Mouse (Mus musculus): ENCODE data around the gene Arhgef5. TPM values are rescaled to one million over a fixed set of nuclear protein-coding genes. Genes with fewer than 3 reads are reported as not detected.

Gene Arhgef5
- polyA plus RNA-seq, 1 experiment from 2014 or later: 10.2 TPM

DNA sequence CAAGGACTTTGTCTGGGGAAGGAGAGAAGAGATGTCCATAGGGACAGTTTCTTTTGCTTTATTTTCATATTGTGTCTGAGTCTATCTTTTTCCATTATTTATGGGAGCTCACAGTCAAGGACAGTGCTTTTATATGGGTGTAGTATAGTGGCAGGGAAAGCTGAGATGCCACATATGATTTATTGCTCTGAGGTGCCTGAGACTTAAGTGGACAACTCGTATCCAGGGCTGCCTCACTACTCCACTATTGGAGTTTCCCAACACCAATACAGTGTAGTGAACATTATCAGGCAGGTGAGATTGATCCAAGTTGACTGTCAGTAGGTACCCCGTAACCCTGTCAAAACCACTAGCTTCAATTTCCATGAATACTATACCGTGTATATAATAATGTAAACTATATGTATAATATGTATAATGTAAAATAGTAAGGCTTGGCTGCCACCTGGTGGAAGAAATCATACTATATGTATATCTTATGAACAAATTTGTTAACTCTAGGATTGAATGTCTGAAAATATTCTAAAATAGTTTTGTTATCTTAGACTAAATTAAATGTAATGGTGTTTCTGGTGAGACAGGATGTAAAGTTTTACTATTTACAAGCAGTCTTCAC is 70.3 kb downstream of the Arhgef5 start:
- Histone ChIP-seq H3K27ac (no peak overlapping the region), H3K4me3 (no peak overlapping the region), H3K9ac (no peak overlapping the region), H3K9me3 (no peaks in the 10 kb centered on the region), H3K27me3 (no peaks in the 10 kb centered on the region), H3K4me1 (0 out of 2 replicates have a peak, but pooled peaks cover 3% of the 10 kb centered on the region), H3K36me3 (no peaks in the 10 kb centered on the region), H3K4me2 (no peak overlapping the region)
- 69% methylated on average over 3 of the region's 3 CpGs for WGBS
- no peak for ATAC-seq (ENCODE audit: insufficient number of reproducible peaks, insufficient read depth, low FRiP score, low TSS enrichment, low read depth)

DNA sequence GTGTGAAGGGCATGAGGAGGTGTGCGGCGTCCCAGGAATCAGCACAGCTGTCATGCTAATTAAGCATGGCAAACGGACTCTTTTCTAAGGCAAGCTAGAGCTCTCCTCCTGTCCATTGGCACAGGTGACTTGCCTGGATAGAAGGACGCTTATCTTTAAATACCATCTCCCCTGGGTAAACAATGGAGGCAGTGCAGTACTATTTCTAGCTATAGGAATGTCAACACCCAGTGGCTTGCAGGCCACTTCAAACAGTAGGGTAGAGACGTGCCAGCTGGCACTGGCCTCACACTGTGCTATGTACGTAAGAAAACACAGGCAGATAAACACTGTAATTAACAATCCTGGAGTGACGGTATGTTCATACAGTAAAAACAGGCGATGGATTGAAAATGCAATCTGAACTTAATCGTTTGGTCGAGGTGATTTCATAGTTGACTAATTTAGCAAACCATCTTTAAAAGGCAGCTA is 72.1 kb downstream of the Arhgef5 start:
- Histone ChIP-seq H3K4me1 (0 out of 2 replicates have a peak, but pooled peaks cover 3% of the 10 kb centered on the region), H3K4me2 (no peak overlapping the region), H3K9me3 (no peaks in the 10 kb centered on the region), H3K27ac (no peak overlapping the region), H3K27me3 (no peaks in the 10 kb centered on the region), H3K4me3 (no peak overlapping the region), H3K36me3 (no peaks in the 10 kb centered on the region), H3K9ac (no peak overlapping the region)
- no peak for ATAC-seq (ENCODE audit: insufficient number of reproducible peaks, insufficient read depth, low FRiP score, low TSS enrichment, low read depth)
- WGBS: 46% methylated on average over 10 of the region's 10 CpGs

DNA sequence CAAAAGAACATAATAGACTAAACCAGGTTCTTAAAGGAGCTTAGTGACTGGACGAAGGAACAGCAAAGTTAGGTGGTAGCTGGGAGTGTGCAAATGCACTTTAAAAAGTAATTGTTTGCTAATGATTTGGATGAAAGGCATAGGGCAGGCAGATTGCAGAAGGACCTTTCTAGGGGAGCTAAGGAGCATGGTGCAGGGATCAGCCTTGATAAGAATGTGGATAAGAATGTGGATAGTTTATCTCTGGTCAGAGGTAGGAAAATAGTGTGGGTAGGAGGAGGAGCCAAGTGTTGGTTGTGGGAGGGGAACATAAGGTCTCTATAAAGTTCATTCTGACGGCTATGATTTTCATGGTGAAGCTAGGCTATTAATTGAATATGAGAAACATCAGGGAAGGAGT is 73.4 kb downstream of the Arhgef5 start:
- no peaks in the 10 kb centered on the region for H3K36me3 ChIP-seq
- H3K4me3 ChIP-seq: no peak overlapping the region
- no peak overlapping the region for H3K27ac ChIP-seq
- H3K27me3 ChIP-seq: no peaks in the 10 kb centered on the region
- 0 out of 2 replicates have a peak, but pooled peaks cover 3% of the 10 kb centered on the region for H3K4me1 ChIP-seq
- H3K4me2 ChIP-seq: no peak overlapping the region
- WGBS: 51% methylated on average over 2 of the region's 2 CpGs
- no peak for ATAC-seq (ENCODE audit: insufficient number of reproducible peaks, insufficient read depth, low FRiP score, low TSS enrichment, low read depth)
- no peak overlapping the region for H3K9ac ChIP-seq
- H3K9me3 ChIP-seq: no peaks in the 10 kb centered on the region

Other genes with a start within 250 kb of the Arhgef5 start
- gene Olfr441, start 159.2 kb upstream of the Arhgef5 start, polyA plus RNA-seq (2015; fragmentation: Nextera tagmentation; extraction: Ambion mirVana): not detected in 2 replicates
- not detected in 2 replicates for gene Olfr237-ps1, start 119.0 kb upstream of the Arhgef5 start, polyA plus RNA-seq (2015; fragmentation: Nextera tagmentation; extraction: Ambion mirVana)
- not detected in 2 replicates for gene Olfr437, start 102.3 kb upstream of the Arhgef5 start, polyA plus RNA-seq (2015; fragmentation: Nextera tagmentation; extraction: Ambion mirVana)
- not detected in 2 replicates for gene Olfr13, start 93.4 kb upstream of the Arhgef5 start, polyA plus RNA-seq (2015; fragmentation: Nextera tagmentation; extraction: Ambion mirVana)
- 0.19 TPM in 1 of 2 replicates, not detected in the other for gene Olfr435, start 68.4 kb upstream of the Arhgef5 start, polyA plus RNA-seq (2015; fragmentation: Nextera tagmentation; extraction: Ambion mirVana)
- 0.25 TPM in 1 of 2 replicates, not detected in the other for gene Olfr434, start 52.6 kb upstream of the Arhgef5 start, polyA plus RNA-seq (2015; fragmentation: Nextera tagmentation; extraction: Ambion mirVana)
- gene Olfr47, start 34.1 kb upstream of the Arhgef5 start, polyA plus RNA-seq (2015; fragmentation: Nextera tagmentation; extraction: Ambion mirVana): not detected in 2 replicates
- gene Nobox, start 44.0 kb downstream of the Arhgef5 start, polyA plus RNA-seq (2015; fragmentation: Nextera tagmentation; extraction: Ambion mirVana): 0.26 TPM in 1 of 2 replicates, not detected in the other

Measured in embryonic facial prominence, embryonic 13.5 days (tissue).